Mouse (Mus musculus) kidney, embryonic 14.5 days (tissue): ENCODE data around the gene Gpc5. TPM values are rescaled to one million over a fixed set of nuclear protein-coding genes. Genes with fewer than 3 reads are reported as not detected.
A peak's percentile ranks its signal among the peaks of the same experiment; 100 is the strongest.

Experiments used
- ATAC-seq: fragments of 200-750 bp; cut with Nextera tagmentation; 2 replicates; pipeline ENCODE4 v1.8.0; 2017; ENCODE audit warnings: moderate number of reproducible peaks, mild to moderate bottlenecking, moderate TSS enrichment, moderate library complexity; ENCODE audit not compliant: low FRiP score, low TSS enrichment
- H3K27ac ChIP-seq: fragments of 300-500 bp; sonication (generic); 2 replicates; pipeline ENCODE4 v1.5.1; 2014; ENCODE audit warnings: low read depth, mild to moderate bottlenecking, low read length, moderate library complexity, mixed read lengths
- H3K27me3 ChIP-seq: fragments of 300-500 bp; sonication (generic); 2 replicates; pipeline ENCODE4 v1.6.1; 2014; ENCODE audit warnings: mild to moderate bottlenecking, low read length; ENCODE audit not compliant: control insufficient read depth, insufficient read depth
- H3K36me3 ChIP-seq: fragments of 300-500 bp; sonication (generic); 2 replicates; pipeline ENCODE4 v1.6.1; 2014; ENCODE audit warnings: low read length, mixed read lengths; ENCODE audit not compliant: control insufficient read depth, insufficient read depth
- H3K4me1 ChIP-seq: fragments of 300-500 bp; sonication (generic); 2 replicates; pipeline ENCODE4 v1.6.1; 2014; ENCODE audit warnings: low read length, mixed read lengths; ENCODE audit not compliant: control insufficient read depth, insufficient read depth
- H3K4me2 ChIP-seq: fragments of 300-500 bp; sonication (generic); replicated peaks from 2 replicates; pipeline ENCODE4 v1.6.1; 2014; ENCODE audit warnings: low read depth, mild to moderate bottlenecking, low read length
- H3K4me3 ChIP-seq: fragments of 300-500 bp; sonication (generic); 2 replicates; pipeline ENCODE4 v1.5.1; 2014; ENCODE audit warnings: mild to moderate bottlenecking, low read length
- H3K9ac ChIP-seq: fragments of 300-500 bp; sonication (generic); 2 replicates; pipeline ENCODE4 v1.6.1; 2014; ENCODE audit warnings: low read depth, mild to moderate bottlenecking, low read length, moderate library complexity
- H3K9me3 ChIP-seq: fragments of 300-500 bp; sonication (generic); 2 replicates; pipeline ENCODE4 v1.6.1; 2016; ENCODE audit warnings: low read length; ENCODE audit not compliant: control insufficient read depth
- WGBS: fragments of 180-500 bp; shearing (Covaris S2); extraction: QIAGEN DNeasy Blood & Tissue Kit; methylation state at CpG from one replicate; pipeline ENCODE4 v1.1.7; 2014; 5-methylcytosine and 5-hydroxymethylcytosine counted together
- polyA plus RNA-seq: library from polyadenylated mRNA; unstranded; fragments of >200 nt; fragmentation: Nextera tagmentation; extraction: Ambion mirVana; gene quantifications from 2 replicates; pipeline ENCODE4 v1.2.1, GENCODE M21; 2014

The Gpc5 gene
- polyA plus RNA-seq, 1 experiment from 2014 or later: 7.6 TPM

- no peaks in the 10 kb centered on the region for H3K4me1 ChIP-seq
- H3K27me3 ChIP-seq: peaks cover 25% of the 10 kb centered on the region; the same call in 1 of the 2 replicates
- H3K9ac ChIP-seq: no peak overlapping the region
- no peak for ATAC-seq
- WGBS: 89% methylated on average over 4 of the region's 4 CpGs
- H3K4me2 ChIP-seq: no peak overlapping the region
- H3K9me3 ChIP-seq: no peaks in the 10 kb centered on the region
- no peak overlapping the region for H3K4me3 ChIP-seq
- H3K36me3 ChIP-seq: no peaks in the 10 kb centered on the region
- no peak overlapping the region for H3K27ac ChIP-seq
These were observed 1.5 kb upstream of the Gpc5 start for GRCm38 (mm10) chr14:115090516-115090915.

- Histone ChIP-seq H3K27me3 (peaks cover 25% of the 10 kb centered on the region; the same call in 1 of the 2 replicates), H3K4me3 (peak overlapping the region; percentile 64), H3K36me3 (no peaks in the 10 kb centered on the region), H3K9ac (peak overlapping the region; percentile 52), H3K27ac (no peak overlapping the region), H3K4me1 (no peaks in the 10 kb centered on the region), H3K9me3 (no peaks in the 10 kb centered on the region), H3K4me2 (peak overlapping the region; percentile 94)
- under 1% methylated on average over 31 of the region's 33 CpGs for WGBS
- ATAC-seq: peak; percentile 67
These were observed 495 bp downstream of the Gpc5 start for GRCm38 (mm10) chr14:115092510-115092909.

- Histone ChIP-seq H3K9ac (peak overlapping the region; percentile 52), H3K27me3 (peaks cover 25% of the 10 kb centered on the region; the same call in 1 of the 2 replicates), H3K4me1 (no peaks in the 10 kb centered on the region), H3K36me3 (no peaks in the 10 kb centered on the region), H3K4me2 (peak overlapping the region; percentile 94), H3K9me3 (no peaks in the 10 kb centered on the region), H3K27ac (no peak overlapping the region), H3K4me3 (peak overlapping the region; percentile 64)
- WGBS: 27% methylated on average over 6 of the region's 6 CpGs
- ATAC-seq: no peak; the same call in 1 of the 2 replicates
These were observed 937 bp downstream of the Gpc5 start for GRCm38 (mm10) chr14:115092952-115093351.

- no peak overlapping the region for H3K27ac ChIP-seq
- ATAC-seq: peak; percentile 84
- no peaks in the 10 kb centered on the region for H3K9me3 ChIP-seq
- 0 out of 2 replicates have a peak, but pooled peaks cover 3% of the 10 kb centered on the region for H3K4me1 ChIP-seq
- H3K9ac ChIP-seq: no peak overlapping the region
- no peak overlapping the region for H3K4me3 ChIP-seq
- WGBS: 30% methylated on average over 9 of the region's 9 CpGs
- no peaks in the 10 kb centered on the region for H3K36me3 ChIP-seq
- 0 out of 2 replicates have a peak, but pooled peaks cover 2% of the 10 kb centered on the region for H3K27me3 ChIP-seq
- H3K4me2 ChIP-seq: no peak overlapping the region
These were observed 8.7 kb downstream of the Gpc5 start for GRCm38 (mm10) chr14:115100617-115101299.

GRCm38 (mm10) chr14:115106326-115106725 lies 14.3 kb downstream of the Gpc5 start:
- Histone ChIP-seq H3K9ac (no peak overlapping the region), H3K36me3 (no peaks in the 10 kb centered on the region), H3K4me2 (no peak overlapping the region), H3K9me3 (no peaks in the 10 kb centered on the region), H3K4me1 (0 out of 2 replicates have a peak, but pooled peaks cover 3% of the 10 kb centered on the region), H3K27ac (no peak overlapping the region), H3K27me3 (no peaks in the 10 kb centered on the region), H3K4me3 (no peak overlapping the region)
- ATAC-seq: no peak

GRCm38 (mm10) chr14:115107467-115107866 lies 15.5 kb downstream of the Gpc5 start:
- H3K4me2 ChIP-seq: no peak overlapping the region
- no peak overlapping the region for H3K27ac ChIP-seq
- no peaks in the 10 kb centered on the region for H3K9me3 ChIP-seq
- no peaks in the 10 kb centered on the region for H3K36me3 ChIP-seq
- peak; percentile 39; the same call in 1 of the 2 replicates for ATAC-seq
- no peak overlapping the region for H3K4me3 ChIP-seq
- no peak overlapping the region for H3K9ac ChIP-seq
- no peaks in the 10 kb centered on the region for H3K27me3 ChIP-seq
- WGBS: 28% methylated on average over 2 of the region's 2 CpGs
- H3K4me1 ChIP-seq: no peaks in the 10 kb centered on the region

GRCm38 (mm10) chr14:115118626-115119025 lies 26.6 kb downstream of the Gpc5 start:
- ATAC-seq: peak; percentile 86; the same call in 1 of the 2 replicates
- no peak overlapping the region for H3K4me3 ChIP-seq
- H3K9me3 ChIP-seq: no peaks in the 10 kb centered on the region
- H3K9ac ChIP-seq: no peak overlapping the region
- no peaks in the 10 kb centered on the region for H3K4me1 ChIP-seq
- H3K27ac ChIP-seq: no peak overlapping the region
- H3K27me3 ChIP-seq: no peaks in the 10 kb centered on the region
- H3K4me2 ChIP-seq: no peak overlapping the region
- H3K36me3 ChIP-seq: no peaks in the 10 kb centered on the region
- WGBS: 64% methylated on average over 9 of the region's 9 CpGs

GRCm38 (mm10) chr14:115148821-115149220 lies 56.8 kb downstream of the Gpc5 start:
- Histone ChIP-seq H3K36me3 (no peaks in the 10 kb centered on the region), H3K27ac (no peak overlapping the region), H3K4me3 (no peak overlapping the region), H3K9me3 (no peaks in the 10 kb centered on the region), H3K9ac (no peak overlapping the region), H3K4me2 (no peak overlapping the region), H3K4me1 (no peaks in the 10 kb centered on the region), H3K27me3 (no peaks in the 10 kb centered on the region)
- no peak for ATAC-seq
- 87% methylated on average over 3 of the region's 3 CpGs for WGBS

- Histone ChIP-seq H3K4me1 (no peaks in the 10 kb centered on the region), H3K27me3 (no peaks in the 10 kb centered on the region), H3K4me3 (no peak overlapping the region), H3K4me2 (no peak overlapping the region), H3K9me3 (no peaks in the 10 kb centered on the region), H3K36me3 (no peaks in the 10 kb centered on the region), H3K27ac (no peak overlapping the region), H3K9ac (no peak overlapping the region)
- 77% methylated on average over 4 of the region's 4 CpGs for WGBS
- no peak for ATAC-seq
These were observed 64.6 kb downstream of the Gpc5 start for GRCm38 (mm10) chr14:115156597-115156996.
